Mouse (Mus musculus) lung, embryonic 14.5 days (tissue): ENCODE data around the gene Cxcr2. TPM values are rescaled to one million over a fixed set of nuclear protein-coding genes. Genes with fewer than 3 reads are reported as not detected.

ENCODE experiments used
- ATAC-seq: fragments of 200-750 bp; cut with Nextera tagmentation; 2 replicates; pipeline ENCODE4 v1.8.0; 2017; ENCODE audit warnings: mild to moderate bottlenecking, moderate TSS enrichment, moderate library complexity; ENCODE audit not compliant: insufficient read depth
- DNase-seq: peaks from one replicate; pipeline ENCODE4 v3.0.0-alpha.2; 2015
- H3K27ac ChIP-seq: fragments of 300-500 bp; sonication (generic); 2 replicates; pipeline ENCODE4 v1.5.1; 2014; ENCODE audit warnings: low read depth, mild to moderate bottlenecking, moderate library complexity
- H3K27me3 ChIP-seq: fragments of 300-500 bp; sonication (generic); 2 replicates; pipeline ENCODE4 v1.6.1; 2014; ENCODE audit warnings: low read length, control low read depth; ENCODE audit not compliant: insufficient read depth
- H3K36me3 ChIP-seq: fragments of 300-500 bp; sonication (generic); 2 replicates; pipeline ENCODE4 v1.6.1; 2014; ENCODE audit warnings: control low read depth; ENCODE audit not compliant: insufficient read depth
- H3K4me1 ChIP-seq: fragments of 300-500 bp; sonication (generic); 2 replicates; pipeline ENCODE4 v1.6.1; 2014; ENCODE audit warnings: antibody characterized with exemption, control low read depth; ENCODE audit not compliant: insufficient read depth
- H3K4me2 ChIP-seq: fragments of 300-500 bp; sonication (generic); 2 replicates; pipeline ENCODE4 v1.6.1; 2014; ENCODE audit warnings: mild to moderate bottlenecking
- H3K4me3 ChIP-seq: fragments of 300-500 bp; sonication (generic); 2 replicates; pipeline ENCODE4 v1.5.1; 2014; ENCODE audit warnings: low read depth, low read length
- H3K9ac ChIP-seq: fragments of 300-500 bp; sonication (generic); 2 replicates; pipeline ENCODE4 v1.6.1; 2014
- H3K9me3 ChIP-seq: fragments of 300-500 bp; sonication (generic); 2 replicates; pipeline ENCODE4 v1.6.1; 2016; ENCODE audit warnings: low read depth, low read length, control low read depth
- CTCF ChIP-seq: IDR thresholded peaks from 2 replicates; pipeline ENCODE4 v1.5.1; 2016; ENCODE audit warnings: antibody characterized with exemption, low read depth
- WGBS: fragments of 180-500 bp; shearing (Covaris S2); extraction: QIAGEN DNeasy Blood & Tissue Kit; methylation state at CpG from one replicate; pipeline ENCODE4 v1.1.7; 2014; 5-methylcytosine and 5-hydroxymethylcytosine counted together
- polyA plus RNA-seq: library from polyadenylated mRNA; unstranded; fragments of >200 nt; fragmentation: Nextera tagmentation; extraction: Ambion mirVana; gene quantifications from 2 replicates; pipeline ENCODE4 v1.2.1, GENCODE M21; 2014

Cxcr2 gene
- polyA plus RNA-seq, 1 experiment from 2014 or later, result 0.05 TPM

DNA sequence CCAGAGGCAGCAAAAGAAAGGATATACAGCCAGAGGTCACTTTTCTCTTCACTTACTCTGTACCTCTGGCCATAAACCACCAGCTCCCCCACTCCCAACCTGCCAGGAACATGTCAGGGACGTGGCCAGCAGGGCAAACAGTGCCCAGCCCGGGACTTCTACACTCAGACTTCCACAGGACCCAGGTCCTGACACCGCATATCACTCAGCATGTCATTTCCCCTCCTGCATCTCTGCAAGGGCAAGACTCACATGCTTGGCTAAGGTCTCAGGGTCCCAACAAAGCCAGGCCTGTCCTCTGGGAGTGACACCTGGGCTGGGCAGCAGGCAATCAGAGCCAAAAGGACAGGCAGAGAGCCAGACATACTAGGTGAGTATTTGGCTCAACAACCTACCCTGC lies 40.7 kb upstream of the Cxcr2 start:
- no peak for TF ChIP-seq CTCF
- 46% methylated on average over 3 of the region's 3 CpGs for WGBS
- no peak overlapping the region for H3K9ac ChIP-seq

DNA sequence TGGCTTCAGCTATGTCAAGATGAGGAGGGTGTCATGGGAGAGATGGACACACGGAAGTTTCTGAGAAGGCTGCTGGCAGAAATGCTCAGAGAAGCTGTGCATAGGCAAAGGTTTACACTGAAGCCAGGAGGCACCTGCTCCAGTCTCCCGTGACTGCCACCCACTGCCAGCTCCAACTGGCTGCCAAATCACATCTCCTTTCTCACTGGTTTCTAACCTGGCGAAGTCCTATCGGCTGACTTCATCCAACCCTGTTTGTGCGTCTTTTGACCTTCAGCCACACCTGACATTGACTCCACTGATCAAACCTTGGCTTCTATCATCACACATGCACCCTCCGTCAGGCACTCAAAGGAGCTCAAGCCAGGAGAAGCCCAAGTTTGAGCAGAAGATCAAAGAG lies 35.9 kb upstream of the Cxcr2 start:
- no peak overlapping the region for H3K9ac ChIP-seq
- TF ChIP-seq CTCF, result no peak
- H3K4me3 ChIP-seq, result no peak overlapping the region
- H3K4me1 ChIP-seq, result 0 out of 2 replicates have a peak, but pooled peaks cover 7% of the 10 kb centered on the region
- WGBS, result 86% methylated on average over 6 of the region's 6 CpGs
- no peak overlapping the region for H3K4me2 ChIP-seq
- no peak for DNase-seq
- no peaks in the 10 kb centered on the region for H3K9me3 ChIP-seq
- H3K36me3 ChIP-seq, result no peaks in the 10 kb centered on the region
- no peaks in the 10 kb centered on the region; the same call in 1 of the 2 replicates for H3K27me3 ChIP-seq
- ATAC-seq, result no peak
- no peak overlapping the region for H3K27ac ChIP-seq

More for the DNA sequence above, 40.7 kb upstream of the Cxcr2 start:
- DNase-seq (no peak), ATAC-seq (no peak)
- H3K9me3 ChIP-seq, result no peaks in the 10 kb centered on the region
- no peak overlapping the region for H3K4me2 ChIP-seq
- peaks cover 10% of the 10 kb centered on the region for H3K4me1 ChIP-seq
- no peak overlapping the region for H3K4me3 ChIP-seq
- no peaks in the 10 kb centered on the region for H3K27me3 ChIP-seq
- H3K27ac ChIP-seq, result no peak overlapping the region
- H3K36me3 ChIP-seq, result no peaks in the 10 kb centered on the region

DNA sequence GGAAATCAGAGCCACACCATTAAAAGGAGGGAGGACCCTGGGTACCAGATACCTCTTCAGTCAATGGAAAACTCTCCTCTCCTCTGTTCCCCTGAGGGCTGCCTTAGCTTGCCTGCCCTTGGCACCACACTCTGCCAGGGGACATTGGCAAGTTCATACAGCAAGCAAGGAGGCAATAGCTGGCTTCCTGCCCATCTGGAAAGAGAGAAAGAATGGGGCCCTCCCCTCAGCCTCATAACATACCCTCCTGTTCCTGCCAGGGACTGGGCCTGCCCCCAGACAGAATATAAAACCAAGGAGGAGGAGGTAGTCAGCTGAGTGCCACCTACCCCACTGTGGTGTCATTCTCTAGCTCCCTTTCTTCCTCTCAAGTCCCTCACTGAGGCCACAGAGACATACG lies 34.7 kb upstream of the Cxcr2 start:
- no peak overlapping the region for H3K4me3 ChIP-seq
- 0 out of 2 replicates have a peak, but pooled peaks cover 4% of the 10 kb centered on the region for H3K4me1 ChIP-seq
- no peak overlapping the region for H3K9ac ChIP-seq
- TF ChIP-seq CTCF, result no peak
- peaks cover 6% of the 10 kb centered on the region; the same call in 1 of the 2 replicates for H3K27me3 ChIP-seq
- 89% methylated on average over 1 of the region's 1 CpGs for WGBS
- DNase-seq, result no peak
- no peak overlapping the region for H3K4me2 ChIP-seq
- no peaks in the 10 kb centered on the region for H3K9me3 ChIP-seq
- no peak overlapping the region for H3K27ac ChIP-seq
- no peak for ATAC-seq
- H3K36me3 ChIP-seq, result no peaks in the 10 kb centered on the region

DNA sequence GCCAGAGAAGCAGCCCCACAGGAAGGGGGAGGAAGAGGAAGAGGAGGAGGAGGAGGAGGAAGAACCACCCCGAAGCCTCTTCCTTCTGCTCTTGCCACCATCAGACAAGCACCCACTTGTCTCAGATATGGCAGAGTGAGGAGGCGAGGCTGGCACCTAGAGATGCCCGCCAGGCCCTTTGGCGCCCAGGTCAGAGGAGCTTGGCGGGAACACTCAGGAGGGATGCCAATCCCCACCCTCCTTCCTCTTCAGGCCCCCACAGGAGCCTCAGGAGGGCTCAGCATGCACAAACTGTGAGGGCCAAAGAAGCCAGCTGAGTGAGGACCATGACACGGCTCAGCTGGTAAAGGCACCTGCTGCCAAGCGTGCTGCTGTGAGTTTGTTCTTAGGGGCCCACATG lies 32.7 kb upstream of the Cxcr2 start:
- H3K27ac ChIP-seq, result no peak overlapping the region
- 72% methylated on average over 7 of the region's 7 CpGs for WGBS

DNA sequence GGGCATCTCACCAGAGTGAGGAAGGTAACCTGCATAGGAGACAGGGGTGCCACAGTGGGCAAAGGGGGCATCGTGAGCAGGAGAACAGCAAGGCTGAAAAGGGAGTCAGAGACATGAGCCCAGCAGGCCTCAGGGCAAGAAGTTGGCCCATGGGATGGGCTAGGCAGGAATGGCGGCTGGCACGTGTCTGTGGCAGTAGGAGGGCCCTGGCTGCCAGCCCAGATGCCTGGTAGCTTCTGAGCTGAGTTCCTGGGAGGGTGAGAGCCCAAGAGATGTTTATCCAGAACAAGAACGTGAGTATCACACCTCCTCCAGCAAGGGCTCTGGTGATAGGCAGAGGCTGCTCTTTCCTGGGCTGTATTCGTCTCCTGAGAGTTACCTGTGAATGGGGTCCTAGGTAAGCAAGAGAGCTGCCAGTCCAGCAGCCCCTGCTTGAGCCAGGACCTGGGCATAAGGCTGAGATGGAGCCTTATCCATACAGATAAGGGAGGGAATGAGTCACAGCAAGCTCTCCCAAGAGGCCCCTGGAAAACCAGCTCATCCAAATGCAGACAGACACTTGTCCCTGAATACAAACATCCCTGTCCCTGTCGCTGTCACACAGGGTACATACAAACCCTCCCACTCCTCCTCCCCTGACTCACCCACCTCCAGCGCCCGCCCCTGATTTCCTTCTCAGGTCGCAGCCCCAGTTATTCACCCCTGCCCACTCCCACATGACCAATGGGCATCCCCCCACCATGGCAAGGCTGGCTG lies 31.8 kb upstream of the Cxcr2 start:
- TF ChIP-seq CTCF, result no peak
- Histone ChIP-seq H3K4me2 (no peak overlapping the region), H3K4me1 (0 out of 2 replicates have a peak, but pooled peaks cover 4% of the 10 kb centered on the region), H3K36me3 (no peaks in the 10 kb centered on the region), H3K27ac (no peak overlapping the region), H3K27me3 (peaks cover 6% of the 10 kb centered on the region; the same call in 1 of the 2 replicates), H3K9me3 (no peaks in the 10 kb centered on the region), H3K9ac (no peak overlapping the region), H3K4me3 (no peak overlapping the region)
- DNase-seq (peak; percentile 58), ATAC-seq (no peak)
- WGBS, result 34% methylated on average over 9 of the region's 9 CpGs

More for the DNA sequence above, 32.7 kb upstream of the Cxcr2 start:
- no peak for ATAC-seq
- Histone ChIP-seq H3K27me3 (peaks cover 6% of the 10 kb centered on the region; the same call in 1 of the 2 replicates), H3K4me1 (0 out of 2 replicates have a peak, but pooled peaks cover 4% of the 10 kb centered on the region), H3K4me3 (no peak overlapping the region), H3K9me3 (no peaks in the 10 kb centered on the region), H3K36me3 (no peaks in the 10 kb centered on the region), H3K4me2 (no peak overlapping the region), H3K9ac (no peak overlapping the region)
- DNase-seq, result no peak
- TF ChIP-seq CTCF, result no peak

DNA sequence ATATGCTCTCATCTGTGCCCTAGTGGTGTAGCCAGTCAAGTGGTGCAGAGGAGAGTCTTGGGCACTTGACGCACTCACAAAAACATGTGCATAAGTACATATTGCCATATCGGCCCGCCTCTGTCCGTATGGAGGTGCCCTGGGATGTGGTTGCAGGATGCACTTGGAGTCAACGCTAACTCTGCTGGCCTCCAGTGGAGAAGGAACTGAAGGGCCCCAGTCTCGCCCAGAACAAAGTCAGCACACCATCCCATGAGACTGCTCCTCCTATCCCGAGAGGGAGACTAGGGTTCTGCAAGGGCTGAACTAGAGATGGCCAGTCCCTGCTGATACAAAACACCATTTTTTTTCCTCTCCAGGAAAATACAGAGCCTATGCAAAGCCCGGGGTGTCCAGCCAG lies 30.6 kb upstream of the Cxcr2 start:
- Histone ChIP-seq H3K9me3 (no peaks in the 10 kb centered on the region), H3K9ac (no peak overlapping the region; the same call in 1 of the 2 replicates), H3K4me3 (peak overlapping the region; percentile 56), H3K27ac (no peak overlapping the region), H3K27me3 (peaks cover 6% of the 10 kb centered on the region; the same call in 1 of the 2 replicates), H3K36me3 (no peaks in the 10 kb centered on the region), H3K4me1 (0 out of 2 replicates have a peak, but pooled peaks cover 4% of the 10 kb centered on the region), H3K4me2 (peak overlapping the region; percentile 94)
- WGBS, result 57% methylated on average over 8 of the region's 8 CpGs
- peak; percentile 31 for DNase-seq
- no peak for ATAC-seq
- peak; percentile 33 for TF ChIP-seq CTCF

DNA sequence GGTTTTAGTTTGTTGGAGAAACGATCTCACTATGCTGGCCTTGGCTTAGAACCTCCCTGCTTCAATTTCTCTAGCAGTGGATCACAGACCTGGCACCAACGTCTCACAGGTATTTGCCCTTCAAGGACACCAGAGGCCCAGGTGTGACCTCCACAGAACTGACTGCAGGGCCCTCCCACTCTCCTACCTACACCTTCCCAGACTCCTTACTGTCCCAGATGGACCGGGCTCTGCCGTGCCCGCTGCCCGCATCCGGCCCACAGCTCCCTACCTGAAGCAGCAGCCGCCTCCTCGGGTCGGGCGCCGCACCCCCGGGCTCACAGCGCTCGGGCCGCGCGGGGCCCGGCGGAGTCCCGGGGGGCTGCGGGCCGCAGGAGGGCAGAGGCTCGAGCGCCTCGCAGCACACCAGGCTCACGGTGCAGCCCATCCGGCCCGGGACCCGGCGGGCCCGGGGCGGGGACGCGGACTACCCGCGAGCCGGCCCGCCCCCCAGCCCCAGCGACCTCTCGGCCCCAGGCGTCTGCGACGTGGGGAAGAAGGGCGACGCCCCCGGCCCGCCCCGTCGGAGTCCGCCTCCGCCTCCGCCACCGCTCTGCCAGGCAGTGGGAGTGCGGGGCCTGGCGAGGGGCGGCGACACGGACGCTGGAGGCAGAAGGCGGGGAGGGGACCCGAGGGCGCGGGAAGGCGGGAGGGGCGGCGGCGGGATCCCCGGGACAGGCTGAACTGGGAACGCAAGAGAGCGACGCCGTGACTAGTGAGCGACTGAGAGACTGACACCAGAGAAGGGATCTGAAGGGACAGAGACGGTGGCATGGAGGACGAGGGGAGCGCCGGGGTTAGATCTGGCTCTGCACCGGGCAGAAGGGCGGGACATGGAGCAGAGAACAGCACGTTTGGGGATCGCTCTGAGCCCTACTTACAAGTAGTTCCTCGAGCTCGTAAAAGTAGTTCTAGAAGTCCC lies 29.5 kb upstream of the Cxcr2 start, which contains the start of gene Tns1:
Tns1 (minus strand) TSS at position 429 of the 961 bp plus-strand sequence.
- Histone ChIP-seq H3K27ac (no peak within 1 kb of the TSS), H3K9me3 (no peaks in the 10 kb centered on the region), H3K9ac (peak within 1 kb of the TSS; percentile 57), H3K36me3 (no peaks in the 10 kb centered on the region), H3K27me3 (peaks cover 6% of the 10 kb centered on the region; the same call in 1 of the 2 replicates), H3K4me3 (peak within 1 kb of the TSS; percentile 56), H3K4me2 (peak within 1 kb of the TSS; percentile 94), H3K4me1 (0 out of 2 replicates have a peak, but pooled peaks cover 4% of the 10 kb centered on the region)
- TF ChIP-seq CTCF, result no peak
- peak; percentile 77 for DNase-seq
- peak; percentile 75 for ATAC-seq
- WGBS, result under 1% methylated on average over 80 of the region's 84 CpGs
